Mouse (Mus musculus) MN1 (cell line): ENCODE results near the gene Reps2.

Experiments
- DNase-seq: peaks from one replicate; pipeline ENCODE4 v3.0.0-alpha.2; 2016; ENCODE audit warnings: low spot score

Reps2 gene

DNA sequence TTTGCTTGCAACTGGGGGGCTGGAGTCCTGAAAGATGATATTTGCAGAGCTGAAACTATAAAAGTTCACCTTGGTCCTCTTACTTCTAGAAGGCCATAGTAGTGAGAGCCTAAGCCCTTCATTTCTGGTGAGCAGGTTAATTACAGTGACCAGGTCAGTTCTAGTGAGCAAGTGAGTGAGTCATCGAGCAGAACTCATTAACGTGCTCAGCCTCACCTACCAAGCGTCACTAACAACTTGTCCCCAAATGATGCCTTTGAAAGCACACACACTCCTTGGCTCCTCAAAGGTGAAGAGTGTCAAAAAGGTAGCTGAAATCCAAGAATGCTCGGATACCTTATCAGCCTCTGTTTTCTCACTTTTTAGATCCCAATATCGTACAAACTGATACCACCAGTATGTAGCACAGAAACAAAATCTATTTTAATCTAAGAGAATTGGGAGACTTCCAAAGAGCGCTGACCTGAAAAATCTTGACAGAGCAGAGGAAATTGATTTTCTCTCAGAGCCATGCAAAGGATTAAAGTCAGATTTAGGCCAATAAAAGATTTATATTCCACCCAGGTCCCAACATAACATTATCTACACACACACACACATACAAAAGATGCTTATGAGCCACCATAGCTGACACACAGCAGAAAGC, 53.2 kb downstream of the Reps2 start:
- no peak for DNase-seq

GRCm38 (mm10) chrX:162589173-162589805, 54.2 kb downstream of the Reps2 start:
- no peak for DNase-seq

- no peak for DNase-seq
Measured at GRCm38 (mm10) chrX:162584349-162584748, 59.1 kb downstream of the Reps2 start.

- DNase-seq, result peak; percentile 6
Measured at GRCm38 (mm10) chrX:162580521-162580920, 62.9 kb downstream of the Reps2 start.

DNA sequence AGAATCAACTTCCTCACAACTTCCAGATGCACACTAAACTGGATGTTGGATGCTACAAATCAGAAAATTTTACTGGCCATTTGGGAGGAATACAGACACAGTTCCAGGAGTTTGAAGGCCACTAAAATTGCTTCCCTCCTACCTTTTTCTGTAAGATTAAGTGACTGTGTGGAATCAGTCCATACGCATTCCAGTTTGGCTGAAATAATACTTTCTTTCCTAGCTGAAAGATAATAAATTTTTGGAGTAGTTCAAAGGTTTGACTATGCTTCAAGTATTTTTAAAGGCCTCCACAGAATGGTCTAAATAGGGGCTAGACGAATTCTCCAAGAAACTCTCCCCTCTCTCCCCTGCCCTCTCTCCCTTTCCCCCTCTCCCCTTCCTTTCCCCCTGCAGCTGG, 75.0 kb downstream of the Reps2 start:
- no peak for DNase-seq

DNA sequence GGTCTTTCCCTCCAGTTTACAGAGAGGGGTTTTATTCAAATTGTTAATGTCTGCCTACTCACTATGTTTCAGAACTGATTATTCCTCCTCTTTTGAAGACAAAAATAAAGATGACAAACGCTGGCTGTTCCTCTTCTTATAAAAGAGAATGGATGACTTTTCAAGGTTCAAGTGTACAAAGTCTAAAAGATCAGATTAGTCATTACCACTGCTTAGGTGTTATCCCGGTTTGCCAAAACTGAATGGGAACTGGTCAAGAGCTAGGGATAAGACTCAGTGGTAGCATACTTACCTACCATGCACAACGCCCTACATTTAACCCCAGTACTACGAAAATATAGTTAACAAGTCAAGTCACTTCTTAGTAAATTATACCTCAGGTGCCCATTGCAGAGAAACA, 77.9 kb downstream of the Reps2 start:
- no peak for DNase-seq

- peak; percentile 17 for DNase-seq
Measured at GRCm38 (mm10) chrX:162556459-162556841, 87.0 kb downstream of the Reps2 start.

DNA sequence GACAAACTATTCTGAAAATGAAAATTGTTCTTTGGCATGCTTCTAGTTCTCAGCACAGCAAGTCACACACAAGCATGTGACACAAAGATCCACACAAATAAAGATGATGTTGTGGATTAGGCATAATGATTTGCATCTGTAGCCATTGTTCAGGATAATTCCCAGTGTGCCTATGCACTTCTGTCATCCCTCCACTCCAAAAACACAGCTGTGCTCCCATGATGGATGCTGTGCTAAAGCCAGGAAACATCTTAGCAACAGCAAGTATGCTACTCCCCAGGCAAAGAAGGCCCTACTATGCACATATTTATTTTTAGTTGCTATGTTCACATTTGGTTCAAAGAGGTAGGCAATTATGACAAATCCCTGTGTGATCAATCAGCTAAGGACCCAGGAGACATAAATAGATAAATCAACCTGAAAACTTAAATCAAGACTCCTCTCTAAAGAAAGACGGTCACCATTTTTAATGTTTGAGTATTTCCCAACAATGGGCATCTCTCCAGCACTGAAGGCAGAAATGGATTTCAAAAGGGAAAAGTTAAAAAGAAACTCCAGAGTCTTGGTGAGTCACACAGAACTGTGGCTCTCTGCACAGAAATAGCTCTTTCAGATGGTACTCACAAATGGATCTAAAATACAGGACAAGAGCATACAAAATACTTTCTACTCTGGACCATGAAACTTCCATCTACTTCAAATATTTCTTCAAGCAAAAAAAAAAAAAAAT, 87.6 kb downstream of the Reps2 start:
- no peak for DNase-seq

DNA sequence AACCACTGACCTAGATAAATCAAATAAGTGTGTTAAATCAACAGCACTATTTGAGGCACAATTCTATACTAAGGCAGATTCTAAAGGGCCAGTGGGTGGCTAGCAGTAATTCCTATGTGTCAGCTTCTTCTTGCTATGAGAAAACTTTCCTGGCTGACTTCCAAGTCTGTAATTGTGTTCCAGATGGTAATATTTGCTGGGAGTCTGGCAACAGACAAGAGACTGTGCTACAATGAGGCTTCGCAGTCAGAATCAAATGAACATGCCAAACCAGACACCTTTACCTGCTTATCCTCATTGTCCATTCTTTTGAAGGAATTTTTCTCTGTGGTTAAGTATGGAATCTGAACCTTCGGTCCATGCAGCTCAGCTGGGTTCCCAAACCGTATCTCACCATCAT, 88.9 kb downstream of the Reps2 start:
- DNase-seq, result peak; percentile 27

- DNase-seq, result peak; percentile 27
Measured at GRCm38 (mm10) chrX:162552383-162552782, 91.1 kb downstream of the Reps2 start.

DNA sequence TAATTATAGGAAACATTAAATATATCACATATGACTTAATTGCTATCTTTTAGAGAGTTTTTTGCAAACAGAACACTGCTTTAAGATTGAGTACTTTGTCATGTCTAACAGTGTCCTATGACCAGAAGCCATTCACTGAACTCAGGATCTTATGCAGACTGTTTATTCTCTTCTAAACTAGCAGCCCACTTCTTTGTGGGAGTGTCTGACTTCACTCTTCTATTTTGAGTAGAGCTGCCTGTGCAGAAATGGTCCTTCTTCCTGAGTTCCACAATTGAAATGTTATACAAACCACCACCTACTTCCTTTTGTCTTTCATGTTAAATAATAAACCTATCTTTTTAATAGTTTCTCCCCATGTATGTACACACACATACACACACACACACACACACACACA, 98.4 kb downstream of the Reps2 start:
- no peak for DNase-seq

- no peak for DNase-seq
Measured at GRCm38 (mm10) chrX:162542576-162543227, 100.7 kb downstream of the Reps2 start.

- no peak for DNase-seq
Measured at GRCm38 (mm10) chrX:162541961-162542360, 101.5 kb downstream of the Reps2 start.

- DNase-seq, result no peak
Measured at GRCm38 (mm10) chrX:162531016-162531415, 112.4 kb downstream of the Reps2 start.

DNA sequence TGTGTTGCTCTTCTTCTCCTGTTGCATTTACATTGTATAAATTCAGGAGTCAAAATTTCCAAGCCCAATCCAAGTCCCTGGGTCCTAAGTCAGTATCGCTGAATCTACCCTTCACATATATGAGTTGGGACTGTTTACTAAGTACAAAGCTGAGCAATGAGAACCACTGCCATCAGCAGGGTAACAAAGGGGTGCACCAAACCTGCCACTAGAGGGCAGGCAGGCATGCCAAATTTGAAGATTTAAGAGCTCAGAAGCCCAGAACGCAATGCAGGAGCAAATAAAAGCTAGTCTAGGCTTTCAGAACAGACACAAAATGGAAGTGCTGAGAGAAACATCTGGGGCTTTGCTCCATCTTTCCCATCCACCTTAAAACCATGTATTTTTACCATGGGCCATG, 116.2 kb downstream of the Reps2 start:
- peak; percentile 38 for DNase-seq

DNA sequence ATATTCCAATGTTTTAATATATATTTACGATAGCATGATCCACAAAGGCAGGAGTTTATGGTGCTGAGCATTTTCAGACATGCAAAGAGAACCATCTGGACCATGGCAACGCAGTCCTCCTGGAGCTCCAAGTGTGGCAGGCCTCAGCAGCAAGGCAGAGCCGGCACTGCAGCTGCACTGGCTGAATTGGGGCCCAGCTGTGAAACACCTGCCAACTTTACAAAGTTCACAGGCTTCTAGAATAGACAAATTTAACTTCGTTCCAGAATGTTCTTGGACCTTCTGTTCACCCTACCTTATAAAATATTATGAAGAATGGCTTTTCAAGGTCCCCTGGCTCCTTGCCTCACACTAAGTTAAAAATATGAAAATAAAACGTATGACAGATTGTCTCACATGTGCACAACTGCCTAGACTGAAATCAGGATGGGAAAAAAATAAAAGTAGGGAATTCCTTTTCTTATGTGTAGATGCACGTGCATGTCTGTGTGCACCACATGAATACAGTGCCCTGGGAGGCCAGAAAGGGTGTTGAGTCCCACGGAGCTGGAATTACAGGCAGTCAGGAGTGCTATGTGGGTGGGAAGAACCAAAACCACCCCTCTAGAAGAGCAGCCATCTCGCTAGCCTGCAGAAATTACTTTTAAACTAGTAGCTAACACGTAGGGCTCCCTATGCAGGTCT, 121.5 kb downstream of the Reps2 start:
- no peak for DNase-seq

DNA sequence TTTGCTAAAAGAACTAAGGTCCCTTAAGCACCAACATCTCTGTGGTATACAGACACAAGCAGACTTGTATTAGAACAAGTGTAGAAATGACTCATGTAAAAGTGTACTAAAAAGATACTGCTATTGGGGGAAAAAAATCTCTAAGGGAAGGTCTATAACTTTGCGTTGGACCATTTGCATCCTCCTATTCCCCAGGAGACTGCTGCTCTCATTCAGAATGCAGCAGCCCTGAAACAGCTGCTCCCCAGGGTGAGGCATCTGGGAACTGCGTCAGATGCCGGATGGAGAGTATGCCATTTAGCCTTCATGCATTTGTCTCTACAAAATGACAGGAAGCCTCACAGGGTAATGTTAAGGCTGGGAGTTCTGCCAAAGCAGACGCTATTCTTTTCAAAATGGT, 122.3 kb downstream of the Reps2 start:
- peak; percentile 28 for DNase-seq

DNA sequence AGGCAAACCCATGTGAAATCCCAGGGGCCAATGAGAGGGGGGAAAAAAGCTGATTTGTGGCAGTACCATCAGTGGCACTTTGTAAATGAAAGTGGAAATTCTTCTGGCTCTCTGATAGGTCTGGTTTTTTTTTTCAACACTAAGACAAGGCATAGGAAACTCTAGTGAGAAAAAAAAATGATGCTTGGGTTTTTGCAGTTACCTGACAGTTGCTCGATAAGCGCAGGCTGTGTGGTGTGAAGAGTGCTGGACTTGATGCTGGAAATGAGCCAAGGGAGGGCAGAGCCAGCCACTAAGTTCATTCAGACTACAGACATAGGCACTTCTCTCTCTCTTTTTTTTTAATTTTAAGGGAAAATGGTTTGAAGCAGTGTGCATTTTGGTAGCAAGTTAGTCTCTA, 123.1 kb downstream of the Reps2 start:
- DNase-seq, result no peak

GRCm38 (mm10) chrX:162510426-162510980, 132.9 kb downstream of the Reps2 start:
- peak; percentile 50 for DNase-seq

GRCm38 (mm10) chrX:162505186-162505585, 138.3 kb downstream of the Reps2 start:
- no peak for DNase-seq

GRCm38 (mm10) chrX:162503436-162503835, 140.0 kb downstream of the Reps2 start:
- no peak for DNase-seq

DNA sequence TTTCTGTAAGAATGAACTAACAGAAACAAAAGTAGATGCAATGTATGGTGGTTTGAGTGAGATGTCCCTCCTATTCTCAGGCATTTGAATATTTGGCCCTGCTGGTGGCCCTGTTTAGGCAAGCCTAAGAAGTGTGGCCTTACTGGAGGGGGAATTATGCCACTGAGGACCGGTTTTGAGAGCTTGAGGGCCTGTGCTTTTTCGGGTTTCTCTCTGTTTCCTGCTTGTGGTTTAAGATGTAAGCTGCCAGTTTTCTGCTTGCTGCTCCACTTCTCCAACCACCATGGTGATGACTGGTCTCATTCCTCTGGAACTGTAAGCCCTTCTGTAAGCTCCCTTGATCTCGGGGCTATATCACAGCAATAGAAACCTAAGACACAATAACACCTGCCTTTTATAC, 142.5 kb downstream of the Reps2 start:
- DNase-seq, result no peak
